Comparison of ENCODE assay signal across 19 mouse cellular contexts in genomic region chr14:79851795-79852194, GRCm38 (mm10).
A peak's percentile ranks its signal among the peaks of the same experiment; 100 is the strongest.
DNase-seq lines count a peak whose midpoint lies in the region; ATAC-seq and TF ChIP-seq lines count a peak whose summit lies in the region.
"Had no signal": no experiment of that assay in that cellular context is flagged by ENCODE, and none has a peak within 500 bp of the region (broad histone marks: within the 10 kb centered on the region; RNA-seq: fewer than 3 reads in every experiment).

No protein-coding gene starts in this region.

- H3K4me1 ChIP-seq in midbrain, embryonic 13.5 days (replicated peaks), result peaks cover 25% of the 10 kb centered on the region
- peaks cover 4% of the 10 kb centered on the region; the same call in 1 of the 2 replicates for H3K4me1 ChIP-seq in midbrain, postnatal 0 days (ENCODE audit: insufficient read depth, low read length)
- H3K4me1 ChIP-seq in forebrain, embryonic 13.5 days, result peaks cover 36% of the 10 kb centered on the region
- H3K4me1 ChIP-seq: embryonic facial prominence, embryonic 13.5 days; heart, embryonic 15.5 days; intestine, embryonic 15.5 days had no signal

- peak overlapping the region; percentile 47; the same call in 1 of the 2 replicates for H3K27ac ChIP-seq in midbrain, embryonic 13.5 days
- H3K27ac ChIP-seq in midbrain, postnatal 0 days (ENCODE audit: low read depth, low read length), result no peak overlapping the region
- H3K27ac ChIP-seq in forebrain, embryonic 13.5 days, result peak overlapping the region; percentile 77; the same call in 1 of the 2 replicates
- H3K27ac ChIP-seq: embryonic facial prominence, embryonic 13.5 days; heart, adult 2 months; heart, embryonic 15.5 days; hindbrain, embryonic 10.5 days; intestine, embryonic 15.5 days had no signal

- no peak overlapping the region for H3K4me3 ChIP-seq in midbrain, embryonic 13.5 days (replicated peaks)
- H3K4me3 ChIP-seq in midbrain, postnatal 0 days (ENCODE audit: low read depth, low read length), result no peak overlapping the region
- H3K4me3 ChIP-seq in forebrain, embryonic 13.5 days, result no peak overlapping the region
- H3K4me3 ChIP-seq: embryonic facial prominence, embryonic 13.5 days; heart, adult 2 months; heart, embryonic 15.5 days; hindbrain, embryonic 10.5 days; intestine, embryonic 15.5 days had no signal

- peaks cover 28% of the 10 kb centered on the region for H3K27me3 ChIP-seq in midbrain, embryonic 13.5 days
- H3K27me3 ChIP-seq in midbrain, postnatal 0 days (ENCODE audit: insufficient read depth, low read length), result no peaks in the 10 kb centered on the region
- H3K27me3 ChIP-seq in forebrain, embryonic 13.5 days, result no peaks in the 10 kb centered on the region
- H3K27me3 ChIP-seq: embryonic facial prominence, embryonic 13.5 days; heart, embryonic 15.5 days; intestine, embryonic 15.5 days had no signal

- no peak overlapping the region for H3K9ac ChIP-seq in midbrain, embryonic 13.5 days (replicated peaks)
- no peak overlapping the region for H3K9ac ChIP-seq in midbrain, postnatal 0 days (replicated peaks; ENCODE audit: low read length, poor library complexity, severe bottlenecking)
- H3K9ac ChIP-seq in forebrain, embryonic 13.5 days, result no peak overlapping the region
- H3K9ac ChIP-seq: embryonic facial prominence, embryonic 13.5 days; heart, embryonic 15.5 days; intestine, embryonic 15.5 days had no signal

- TF ChIP-seq CTCF in midbrain, postnatal 0 days (IDR thresholded peaks at IDR 0.05), result no peak

- no peaks in the 10 kb centered on the region for H3K9me3 ChIP-seq in midbrain, embryonic 13.5 days
- no peaks in the 10 kb centered on the region for H3K9me3 ChIP-seq in midbrain, postnatal 0 days (ENCODE audit: low read length)
- no peaks in the 10 kb centered on the region for H3K9me3 ChIP-seq in forebrain, embryonic 13.5 days (replicated peaks)
- H3K9me3 ChIP-seq: embryonic facial prominence, embryonic 13.5 days; heart, embryonic 15.5 days; hindbrain, embryonic 10.5 days; intestine, embryonic 15.5 days had no signal

- DNase-seq in heart, adult 11 months, result peak; percentile 50
- DNase-seq in heart, postnatal 4 days, result no peak
- no peak for DNase-seq in midbrain, postnatal 0 days (ENCODE audit: low spot score)
- DNase-seq in cerebellum, adult 18-20 months, result no peak
- DNase-seq: adrenal gland, postnatal 10 days; cerebellum, adult 11-12 months; cerebellum, adult 9-11 months; cerebellum, postnatal 36 days; gastrocnemius, postnatal 10 days; heart, adult 2 months; heart, postnatal 14 days had no signal

- no peak for ATAC-seq in midbrain, embryonic 13.5 days
- ATAC-seq in midbrain, postnatal 0 days (ENCODE audit: low FRiP score), result no peak
- ATAC-seq in forebrain, embryonic 13.5 days, result peak; percentile 50
- no peak for ATAC-seq in megakaryocyte-erythroid progenitor cell, adult 5-6 weeks (replicated peaks; ENCODE audit: low FRiP score, low TSS enrichment, poor library complexity, severe bottlenecking)
- ATAC-seq: intestine, embryonic 15.5 days had no signal

- H3K4me2 ChIP-seq in midbrain, embryonic 13.5 days (replicated peaks), result no peak overlapping the region
- no peak overlapping the region for H3K4me2 ChIP-seq in midbrain, postnatal 0 days (ENCODE audit: low read depth, low read length, poor library complexity, severe bottlenecking)
- peak overlapping the region; percentile 12; the same call in 1 of the 2 replicates for H3K4me2 ChIP-seq in forebrain, embryonic 13.5 days
- H3K4me2 ChIP-seq: embryonic facial prominence, embryonic 13.5 days; heart, embryonic 11.5 days; heart, embryonic 15.5 days; intestine, embryonic 15.5 days had no signal

- 46% methylated on average over 7 of the region's 7 CpGs for WGBS in midbrain, embryonic 13.5 days
- 58% methylated on average over 7 of the region's 7 CpGs for WGBS in midbrain, postnatal 0 days
- 22% methylated on average over 7 of the region's 7 CpGs for WGBS in forebrain, embryonic 13.5 days

- no peaks in the 10 kb centered on the region for H3K36me3 ChIP-seq in midbrain, embryonic 13.5 days
- H3K36me3 ChIP-seq in midbrain, postnatal 0 days (ENCODE audit: insufficient read depth, low read length), result no peaks in the 10 kb centered on the region
- H3K36me3 ChIP-seq in forebrain, embryonic 13.5 days (ENCODE audit: poor library complexity, severe bottlenecking), result no peaks in the 10 kb centered on the region
- H3K36me3 ChIP-seq: embryonic facial prominence, embryonic 13.5 days; heart, embryonic 15.5 days; hindbrain, embryonic 10.5 days; intestine, embryonic 15.5 days had no signal
